Mouse (Mus musculus) skeletal muscle tissue, adult 2 months (tissue): ENCODE measurements around the gene Gapvd1.

ENCODE experiments used
- DNase-seq: peaks from one replicate; pipeline ENCODE4 v3.0.0-alpha.2; 2012; ENCODE audit warnings: low read depth, low spot score

Gapvd1 gene

DNA sequence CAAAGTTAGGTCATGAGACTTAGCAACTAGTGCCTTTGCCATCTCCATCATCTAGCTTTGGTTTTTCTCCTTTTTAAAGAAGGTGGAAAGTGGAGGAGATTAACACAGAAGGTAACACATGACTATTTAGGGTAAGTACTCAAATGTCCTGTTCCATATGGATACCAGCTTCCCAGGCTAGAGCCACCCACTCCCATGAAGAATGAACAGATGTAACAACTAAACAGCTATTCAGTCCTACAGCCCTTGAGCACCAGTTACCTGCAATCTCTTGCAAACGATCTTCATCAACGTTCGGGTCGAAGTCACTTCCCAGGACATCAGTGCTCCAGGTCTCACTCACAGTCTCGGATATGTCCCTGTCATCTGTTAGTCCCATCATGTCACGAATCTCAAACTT lies 43.1 kb downstream of the Gapvd1 start:
- no peak for DNase-seq

DNA sequence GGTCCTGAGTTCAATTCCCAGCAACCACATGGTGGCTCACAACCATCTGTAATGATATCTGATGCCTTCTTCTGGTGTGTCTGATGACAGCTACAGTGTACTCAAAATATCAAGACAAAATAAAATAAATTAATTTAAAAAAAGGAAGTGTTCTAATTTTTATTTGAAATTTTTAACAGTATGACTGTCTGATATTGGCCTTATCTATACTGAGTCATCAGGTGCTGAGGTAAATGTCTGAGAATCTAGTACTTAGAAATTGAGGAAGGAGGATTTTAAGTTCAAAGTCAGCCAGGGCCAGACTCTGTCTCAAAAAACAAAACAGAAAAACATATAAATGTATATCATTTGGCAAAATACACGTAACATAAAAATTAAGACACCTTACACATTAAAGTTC lies 46.4 kb downstream of the Gapvd1 start:
- DNase-seq = no peak

DNA sequence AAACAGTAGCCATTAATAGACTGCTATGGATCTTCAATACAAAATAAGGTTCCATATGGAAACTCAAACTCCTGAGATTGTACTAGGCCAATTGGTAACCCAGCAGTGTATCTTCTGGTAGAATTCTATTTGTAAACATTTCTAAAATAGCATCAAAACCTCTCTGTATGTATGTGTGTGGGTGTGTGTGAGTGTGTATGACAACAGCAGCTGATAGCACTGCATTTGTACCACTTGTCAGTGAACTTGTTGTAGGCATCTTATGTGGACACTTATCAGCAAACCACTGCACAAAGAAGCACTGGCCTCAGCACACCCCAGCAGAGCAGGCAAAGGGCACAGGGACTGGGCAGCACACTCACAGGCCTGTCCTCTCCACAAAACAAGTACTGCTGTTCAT lies 58.4 kb downstream of the Gapvd1 start:
- no peak for DNase-seq

DNA sequence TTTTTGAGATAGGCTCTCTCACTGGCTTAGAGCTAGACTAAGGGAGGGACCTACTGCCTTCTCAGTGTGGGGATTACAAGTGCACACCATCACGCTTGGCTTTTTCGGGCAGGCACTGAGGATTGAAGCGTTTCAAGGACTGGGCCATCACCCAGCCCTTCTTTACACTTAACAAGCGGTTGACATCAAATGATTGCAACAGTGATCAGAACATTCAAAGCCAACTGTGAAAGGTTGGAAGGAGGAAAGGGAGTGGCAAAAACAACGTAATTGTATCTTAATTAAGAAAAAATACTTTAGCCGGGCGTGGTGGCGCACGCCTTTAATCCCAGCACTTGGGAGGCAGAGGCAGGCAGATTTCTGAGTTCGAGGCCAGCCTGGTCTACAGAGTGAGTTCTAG lies 62.2 kb downstream of the Gapvd1 start:
- no peak for DNase-seq

DNA sequence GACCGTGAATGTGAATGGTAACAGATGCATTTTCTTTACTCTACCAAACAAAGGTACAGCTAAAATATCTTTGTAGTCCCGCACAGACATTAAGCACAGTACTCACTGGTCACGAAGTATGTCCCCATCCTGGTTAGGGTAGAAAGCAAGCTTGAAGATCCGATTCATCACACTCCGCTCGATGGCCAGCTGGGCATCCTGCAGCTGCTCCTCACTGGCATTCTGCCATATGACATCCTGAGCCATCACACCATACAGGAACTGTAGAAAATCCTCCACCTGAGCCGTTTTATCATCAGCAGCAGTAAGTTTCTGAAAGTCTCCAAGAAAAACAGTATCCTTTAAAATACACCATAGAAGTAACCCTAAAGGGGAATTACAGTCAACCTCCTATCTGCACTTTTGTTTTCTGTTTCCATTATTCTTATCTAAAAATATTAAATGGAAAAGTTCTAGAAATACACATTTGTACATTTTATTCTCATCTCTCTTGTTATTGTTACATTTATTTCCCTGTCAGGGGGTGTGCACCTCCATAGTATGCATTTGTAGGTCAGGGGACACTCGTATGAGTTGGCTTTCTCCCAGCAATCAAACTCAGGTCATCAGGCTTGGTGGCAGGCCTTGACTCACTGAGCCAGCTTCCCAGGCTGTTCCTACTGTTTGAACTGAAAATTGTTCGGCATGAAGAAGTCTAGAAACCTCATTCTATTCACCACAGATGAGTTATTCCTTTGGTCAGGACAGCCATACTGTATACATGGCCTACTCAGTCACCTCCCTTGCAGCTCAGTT lies 70.8 kb downstream of the Gapvd1 start:
- DNase-seq = no peak

DNA sequence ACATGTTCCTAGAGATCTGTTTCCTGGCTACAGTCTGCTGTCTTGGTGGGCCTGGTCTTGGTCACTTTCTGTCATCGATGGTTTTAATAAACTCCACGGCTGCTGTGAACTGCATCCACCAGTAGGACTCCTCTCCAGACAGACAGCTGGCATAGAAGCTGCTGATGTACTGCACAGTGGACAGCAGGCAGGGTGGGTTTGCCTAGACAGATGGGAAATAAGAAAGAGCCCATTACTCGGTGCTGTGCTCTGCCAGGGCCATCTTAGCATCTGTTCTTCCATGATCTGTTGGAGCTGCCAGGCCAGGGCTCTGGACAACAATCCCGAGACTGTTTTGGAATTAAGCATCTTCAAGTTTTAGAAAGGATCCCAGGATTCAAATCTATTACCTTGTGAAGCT lies 77.1 kb downstream of the Gapvd1 start:
- no peak for DNase-seq

DNA sequence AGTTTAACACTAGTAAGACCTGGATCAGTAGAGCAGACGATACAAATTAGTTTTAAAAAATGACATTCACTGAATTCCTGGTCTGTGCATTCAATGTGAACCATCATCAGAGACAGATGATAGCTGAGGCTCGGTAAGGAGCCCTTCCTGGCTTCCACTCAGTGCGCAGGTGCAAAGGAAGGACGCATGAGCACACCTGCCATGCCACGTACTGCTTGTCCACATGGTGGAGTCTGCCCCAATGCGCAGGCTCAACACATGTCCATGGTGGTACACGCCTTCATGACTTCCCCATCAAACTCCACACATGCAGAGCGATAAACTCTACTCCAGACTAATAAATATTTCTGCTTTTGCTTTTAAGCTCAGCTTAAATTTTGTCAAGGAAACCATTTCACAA lies 78.0 kb downstream of the Gapvd1 start:
- no peak for DNase-seq

DNA sequence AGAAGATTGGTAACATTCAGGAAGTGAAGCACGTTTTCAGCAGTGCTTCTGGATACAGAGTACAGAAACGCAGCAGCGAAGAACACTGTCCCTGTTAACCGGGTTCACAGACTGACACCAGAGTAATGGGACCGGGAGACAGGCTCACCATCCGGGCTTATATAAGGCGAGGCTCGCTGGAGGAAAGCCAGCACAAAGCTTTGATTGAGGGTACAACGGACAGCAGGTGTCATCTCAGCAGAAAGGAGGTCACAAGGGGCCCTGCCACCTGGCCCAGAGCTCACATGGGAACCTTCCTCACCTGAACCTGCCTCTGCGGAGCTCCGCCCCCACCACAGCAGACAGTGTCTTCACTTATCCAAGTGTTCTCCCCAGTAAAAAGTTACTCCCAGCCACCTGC lies 81.2 kb downstream of the Gapvd1 start:
- DNase-seq = no peak

DNA sequence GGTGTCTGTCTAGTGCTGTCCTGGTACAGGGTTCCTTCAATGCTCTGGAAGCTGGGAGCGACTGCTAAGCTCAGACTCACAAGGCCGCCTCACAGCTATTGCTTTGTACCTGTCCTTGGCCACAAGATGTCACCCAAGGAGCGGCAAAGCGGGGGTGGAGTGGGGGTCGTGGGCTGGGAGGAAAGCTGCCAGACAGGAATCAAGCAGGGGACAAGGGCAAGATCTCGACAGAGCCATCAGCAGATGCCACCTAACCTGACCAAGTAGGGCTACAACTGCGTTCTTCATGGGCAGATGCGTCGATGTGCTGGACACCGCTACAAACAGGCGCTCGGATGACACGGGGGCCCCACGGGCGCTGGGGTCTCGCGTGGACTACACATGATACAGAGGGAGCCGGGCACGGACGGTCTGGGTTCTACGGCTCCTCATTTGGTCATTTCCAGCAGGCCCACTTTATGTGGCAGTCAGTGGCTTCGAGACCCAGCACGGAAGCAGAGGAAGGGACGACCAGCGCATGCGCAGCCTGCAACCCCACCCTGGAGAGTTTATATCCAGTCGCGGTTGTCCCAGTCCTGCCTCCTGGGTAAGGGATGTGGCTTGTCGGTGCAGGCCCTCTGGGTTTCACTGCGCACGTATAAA lies 83.5 kb downstream of the Gapvd1 start:
- peak; percentile 48 for DNase-seq

DNA sequence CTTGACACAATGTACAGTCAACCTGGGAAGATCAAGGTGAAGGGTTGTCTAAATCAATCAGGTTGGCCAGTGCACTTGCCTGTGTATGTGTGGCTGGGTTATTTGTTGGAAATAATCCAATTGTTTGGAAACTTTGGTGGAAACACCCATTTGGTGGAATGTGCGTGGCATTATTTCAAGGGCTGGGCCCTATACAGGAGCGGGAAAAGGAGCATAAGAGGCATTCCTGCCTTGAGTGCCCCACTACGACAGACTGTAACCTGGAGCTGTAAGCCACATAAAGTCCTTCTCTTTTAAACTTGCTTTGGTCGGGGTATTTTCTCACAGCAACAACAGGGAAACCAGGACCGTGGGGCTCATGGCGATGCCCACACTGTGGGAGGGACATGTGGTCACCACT lies 84.6 kb downstream of the Gapvd1 start:
- DNase-seq = no peak

DNA sequence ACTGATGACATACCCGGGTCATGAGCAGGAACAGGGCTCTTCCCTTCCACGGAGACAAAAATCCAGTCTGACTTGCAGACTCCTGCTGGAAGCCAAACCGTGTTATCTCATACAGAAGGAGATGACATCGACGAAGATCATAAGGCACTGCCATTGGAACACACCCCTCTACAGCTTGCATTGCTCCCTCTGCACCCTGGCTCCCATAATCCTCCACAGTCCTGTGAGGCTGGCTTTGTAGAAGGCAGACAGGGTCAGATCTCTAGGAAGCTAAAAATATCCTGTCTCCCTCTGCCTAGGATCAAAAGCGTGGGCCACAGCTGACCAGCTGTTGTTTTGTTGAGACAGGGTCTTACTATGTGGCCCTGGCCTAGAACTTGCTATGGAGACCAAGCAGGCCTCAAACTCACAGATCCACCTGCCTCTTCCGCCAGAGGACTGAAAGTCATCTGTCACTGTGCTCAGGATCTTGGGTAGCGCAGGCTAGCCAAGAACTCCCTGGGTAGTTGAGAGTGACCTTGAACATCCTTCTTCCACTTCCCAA lies 85.8 kb downstream of the Gapvd1 start:
- no peak for DNase-seq

DNA sequence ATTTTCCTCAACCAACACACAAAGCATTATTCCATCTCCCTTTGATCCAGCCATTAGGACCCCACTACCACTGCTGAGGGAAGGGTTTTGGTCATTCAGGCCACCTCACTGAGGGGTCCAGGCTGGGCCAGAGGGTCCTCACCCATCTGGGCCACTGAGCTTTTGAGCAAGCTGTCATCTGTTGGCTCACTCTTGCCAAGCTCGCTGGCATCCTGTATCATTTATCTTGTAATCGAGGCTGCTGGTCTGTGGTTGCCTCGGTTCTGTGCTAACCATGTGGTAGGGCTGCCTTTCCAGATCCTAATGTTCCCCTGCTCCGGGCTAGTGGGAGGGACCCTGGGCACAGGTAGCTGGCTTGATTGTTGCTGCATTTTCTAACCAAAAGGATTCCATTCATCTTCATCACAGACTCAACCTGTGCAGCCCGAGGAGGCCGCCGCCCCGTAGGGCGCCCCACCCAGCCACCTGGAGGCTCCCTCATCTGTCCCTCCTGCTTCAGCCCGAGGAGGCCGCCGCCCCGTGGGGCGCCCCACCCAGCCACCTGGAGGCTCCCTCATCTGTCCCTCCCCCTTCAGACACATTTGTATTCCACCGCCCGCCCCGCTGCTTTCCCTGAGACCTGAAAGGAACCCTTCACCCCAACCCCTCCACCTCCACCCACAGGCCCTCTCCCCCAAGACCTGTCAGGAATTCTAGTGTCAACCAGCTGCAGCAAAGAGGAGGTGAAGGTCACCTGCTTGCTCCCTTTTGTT lies 86.4 kb downstream of the Gapvd1 start:
- DNase-seq = no peak

DNA sequence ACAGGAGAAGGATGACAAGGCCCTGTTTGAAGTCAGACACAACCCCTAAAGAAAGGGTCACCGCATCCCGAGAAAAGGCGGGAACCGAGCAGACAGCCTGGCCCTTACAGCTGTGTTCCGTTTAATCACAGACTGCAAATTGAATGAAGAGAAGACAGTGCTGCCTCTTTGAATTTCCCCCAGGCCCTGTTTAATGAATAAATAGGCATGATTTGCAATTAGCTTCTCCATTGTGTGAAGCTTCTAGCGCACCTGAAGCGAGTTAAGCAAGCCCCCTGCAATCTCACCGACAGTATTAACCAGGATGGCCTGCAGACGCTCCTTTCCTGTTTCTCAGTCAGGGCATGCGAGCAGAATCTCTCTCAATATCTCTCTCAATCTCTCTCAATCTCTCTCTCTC lies 87.2 kb downstream of the Gapvd1 start:
- no peak for DNase-seq

DNA sequence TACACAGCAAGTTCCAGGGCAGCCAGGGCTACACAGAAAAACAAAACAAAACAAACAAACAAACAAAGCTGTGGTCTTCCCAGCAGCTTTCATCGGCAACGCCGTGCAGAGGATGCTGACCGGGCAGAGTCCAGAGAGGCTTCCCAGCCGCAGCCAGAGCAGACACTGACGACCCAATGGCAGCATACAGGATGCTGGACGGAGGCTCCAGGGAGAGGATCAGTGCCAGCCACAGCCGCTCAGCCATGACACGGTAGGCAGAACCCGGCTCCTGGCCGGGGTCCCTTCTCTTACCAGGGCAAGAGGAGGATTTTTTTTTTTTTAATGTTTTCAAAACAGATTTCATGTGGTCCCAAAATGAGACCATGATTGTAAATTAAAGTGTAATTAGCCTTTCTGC lies 107.6 kb downstream of the Gapvd1 start:
- no peak for DNase-seq

DNA sequence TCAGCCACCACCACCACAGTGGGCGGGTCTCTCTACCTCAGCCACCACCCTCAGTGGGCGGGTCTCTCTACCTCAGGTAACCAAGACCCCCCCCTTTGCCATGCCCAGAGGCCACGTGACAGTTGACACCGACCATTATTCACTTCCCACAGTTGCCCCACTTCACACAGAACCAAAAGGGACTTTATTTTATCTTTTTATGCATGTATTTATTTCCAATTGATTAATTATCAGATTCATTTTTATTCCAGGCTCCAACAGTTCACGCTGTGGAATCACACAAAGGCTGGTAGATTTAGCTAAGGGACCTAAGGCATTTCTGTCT lies 108.5 kb downstream of the Gapvd1 start:
- DNase-seq = no peak

DNA sequence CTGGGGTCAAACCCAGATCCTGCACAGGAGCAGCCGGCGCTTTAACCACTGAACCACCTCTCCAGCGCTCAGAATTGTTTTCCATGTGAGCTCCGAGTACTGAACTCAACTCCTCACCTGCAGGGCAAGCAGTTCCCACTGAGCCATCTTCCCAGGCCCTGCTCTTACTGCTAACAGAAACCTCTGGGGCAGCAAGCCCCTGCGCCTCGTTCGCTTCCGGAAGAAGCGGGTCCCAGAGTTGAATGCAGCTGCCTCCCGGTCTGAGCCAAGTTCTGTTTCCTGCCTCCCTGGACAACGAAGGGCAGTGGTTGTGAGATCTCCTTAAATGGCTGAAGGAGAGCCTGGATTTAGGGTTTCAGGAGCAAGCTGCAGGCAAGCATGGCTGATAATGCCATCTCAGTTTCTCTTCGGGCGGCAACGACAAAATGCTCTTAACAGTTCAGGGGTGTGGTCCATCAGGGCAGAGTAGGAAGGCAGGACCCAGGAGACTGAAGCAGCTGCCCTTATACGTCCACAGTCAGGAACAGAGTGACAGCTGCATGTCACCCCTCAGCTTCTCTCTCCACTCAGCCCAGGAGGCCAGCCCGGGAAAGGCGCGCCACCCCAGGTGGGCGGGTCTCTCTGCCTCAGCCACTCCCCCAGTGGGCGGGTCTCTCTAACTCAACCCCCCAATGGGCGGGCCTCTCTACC lies 109.0 kb downstream of the Gapvd1 start:
- DNase-seq = peak; percentile 36

DNA sequence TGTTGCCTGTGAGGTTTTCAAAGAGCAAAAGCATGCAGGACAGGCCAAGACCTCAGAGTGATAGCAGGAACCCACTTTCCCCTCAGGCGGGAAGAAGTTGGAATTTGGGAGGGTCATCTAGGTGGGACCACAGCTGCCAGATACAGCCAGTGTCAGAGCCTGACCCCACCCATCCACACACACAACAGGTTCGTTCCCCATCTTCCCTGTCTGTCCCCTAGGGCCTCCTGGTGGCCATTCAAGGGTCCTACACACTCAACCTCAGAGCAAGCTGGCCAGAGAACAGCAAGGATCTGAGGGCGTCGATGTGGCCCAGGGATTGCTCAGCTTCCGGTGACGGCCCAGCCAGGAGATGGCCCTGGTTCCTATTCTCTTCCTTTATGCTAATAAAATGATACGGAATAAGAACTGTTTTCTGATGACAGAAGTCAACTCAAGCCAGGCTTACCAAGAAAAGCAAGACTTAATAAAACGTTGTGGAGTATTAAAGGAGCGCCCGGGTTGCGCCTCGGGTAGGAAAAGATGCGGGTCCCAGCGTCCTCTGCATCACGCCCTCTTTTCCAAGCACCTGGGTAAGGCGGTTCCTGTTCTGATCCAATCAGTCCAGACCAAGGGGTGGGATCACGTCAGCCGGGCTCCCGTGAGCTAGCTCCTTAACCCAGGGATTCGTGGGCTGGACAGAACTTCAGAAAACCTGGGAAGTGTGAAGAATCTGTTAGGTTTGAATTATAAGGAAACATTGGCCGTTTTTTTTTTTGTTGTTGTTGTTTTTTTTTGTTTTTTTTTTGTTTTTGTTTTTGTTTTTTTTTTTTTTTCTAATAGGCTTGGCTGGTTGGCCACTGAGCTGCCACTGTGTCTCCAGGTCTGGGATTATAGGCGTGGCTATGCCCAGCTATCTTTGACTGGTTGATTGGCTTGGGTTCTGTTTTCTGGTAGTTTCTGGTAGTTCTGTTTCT lies 110.2 kb downstream of the Gapvd1 start:
- DNase-seq = no peak

DNA sequence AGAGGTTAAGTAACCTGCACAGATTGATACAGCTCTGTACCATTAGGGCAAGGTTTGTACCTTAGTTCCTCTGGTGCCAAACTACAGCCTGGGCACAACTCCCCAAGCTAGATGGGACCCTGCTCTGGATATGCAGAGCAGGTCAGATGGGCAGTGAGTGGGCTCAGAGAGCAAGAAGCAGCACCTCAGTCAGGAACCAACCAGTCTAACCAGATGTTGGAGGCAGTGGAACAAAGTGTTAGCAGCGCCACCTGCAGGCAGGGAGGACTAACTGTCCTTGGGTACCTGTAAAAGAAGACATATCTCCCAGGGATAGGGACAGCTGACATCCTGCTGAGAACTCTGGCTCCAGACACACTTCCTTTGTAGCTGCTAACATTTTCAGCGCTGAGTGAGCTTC lies 112.7 kb downstream of the Gapvd1 start:
- DNase-seq = no peak

DNA sequence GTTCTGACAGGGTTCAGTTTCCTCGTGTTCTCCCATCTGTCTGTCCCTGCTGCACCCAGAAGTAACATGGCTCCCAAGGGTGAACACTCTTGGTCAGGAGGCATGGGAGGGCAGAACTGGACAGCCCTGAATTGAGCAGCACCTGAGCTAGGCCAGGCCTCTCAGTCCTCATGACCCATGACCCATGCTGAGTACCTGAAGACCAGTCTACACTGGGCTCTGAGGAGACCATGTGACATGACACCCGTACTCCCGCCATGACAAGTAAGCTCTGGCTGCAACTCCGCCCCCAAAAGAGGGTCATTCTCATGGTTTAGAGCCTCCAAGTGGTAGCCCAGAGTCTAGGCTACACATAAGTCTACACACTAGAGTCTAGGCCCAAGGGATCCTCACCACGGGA lies 115.3 kb downstream of the Gapvd1 start:
- DNase-seq = no peak

DNA sequence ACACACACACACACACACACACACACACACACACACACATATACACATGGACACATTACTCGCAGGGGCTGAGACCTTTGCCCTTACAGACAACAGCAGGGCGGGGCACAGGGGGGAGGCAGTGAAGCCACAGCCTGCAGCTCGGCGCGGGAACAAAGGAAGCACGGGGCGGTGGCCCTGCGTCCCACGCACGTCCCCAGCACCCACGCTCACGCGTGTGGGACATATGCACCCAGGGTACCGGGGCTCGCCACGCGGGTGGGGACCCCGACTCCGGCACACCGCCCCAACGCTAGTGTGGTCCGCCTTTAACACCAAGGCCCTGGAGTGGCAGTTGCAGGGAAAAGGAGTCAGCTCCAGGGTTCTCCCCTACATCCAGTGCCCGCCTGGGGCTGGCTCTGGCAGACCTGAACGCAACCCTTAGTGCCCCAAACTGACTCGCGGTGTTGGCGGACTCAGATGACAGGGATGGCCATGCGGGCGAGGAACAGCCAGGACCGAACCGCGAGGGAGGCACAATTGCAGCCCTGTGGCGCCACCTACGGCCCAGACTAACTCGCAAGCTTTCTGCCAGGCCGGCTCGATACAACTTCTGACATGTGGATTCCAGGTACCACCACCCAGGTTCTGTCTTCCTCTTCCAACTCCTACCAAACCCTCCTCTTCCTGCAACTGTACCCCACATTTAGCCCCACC lies 115.9 kb downstream of the Gapvd1 start:
- peak; percentile 51 for DNase-seq
